Mouse (Mus musculus): ENCODE measurements around the gene Edrf1. TPM values are rescaled to one million over a fixed set of nuclear protein-coding genes. Genes with fewer than 3 reads are reported as not detected.

Gene Edrf1
- polyA plus RNA-seq, 1 experiment = 23.3 TPM

GRCm38 (mm10) chr7:133720616-133721015 lies 83.3 kb downstream of the Edrf1 start:
- Histone ChIP-seq H3K4me1 (ENCODE audit: control insufficient read depth, insufficient read depth, low read length) (no peaks in the 10 kb centered on the region), H3K4me3 (replicated peaks; ENCODE audit: control insufficient read depth, low read depth, low read length) (no peak overlapping the region), H3K27ac (ENCODE audit: control insufficient read depth, insufficient read depth, low read depth, low read length, poor library complexity) (no peak overlapping the region)
- WGBS = 92% methylated on average over 11 of the region's 11 CpGs
- TF ChIP-seq CTCF (IDR thresholded peaks at IDR 0.05; ENCODE audit: control insufficient read depth, insufficient read depth, low read length) (no peak), POLR2A (IDR thresholded peaks at IDR 0.05; ENCODE audit: borderline replicate concordance, control insufficient read depth, low read depth, low read length) (no peak)

Other genes with a start within 250 kb of the Edrf1 start
- gene Tex36, start 35.4 kb upstream of the Edrf1 start, polyA plus RNA-seq (2011; ENCODE audit: insufficient read depth, insufficient read length, low replicate concordance, missing spikeins) = not detected in 2 replicates
- not detected in 2 replicates for gene Mmp21, start 42.5 kb downstream of the Edrf1 start, polyA plus RNA-seq (2011; ENCODE audit: insufficient read depth, insufficient read length, low replicate concordance, missing spikeins)
- gene Bccip, start 71.8 kb downstream of the Edrf1 start, polyA plus RNA-seq (2011; ENCODE audit: insufficient read depth, insufficient read length, low replicate concordance, missing spikeins) = 139 and 202 TPM in 2 replicates
- 95.2 and 112 TPM in 2 replicates for gene Uros, start 72.5 kb downstream of the Edrf1 start, polyA plus RNA-seq (2011; ENCODE audit: insufficient read depth, insufficient read length, low replicate concordance, missing spikeins)
- gene Fank1, start 139.3 kb downstream of the Edrf1 start, polyA plus RNA-seq (2011; ENCODE audit: insufficient read depth, insufficient read length, low replicate concordance, missing spikeins) = not detected in 2 replicates
- gene Dhx32, start 145.2 kb downstream of the Edrf1 start, polyA plus RNA-seq (2011; ENCODE audit: insufficient read depth, insufficient read length, low replicate concordance, missing spikeins) = 3.2 and 6.8 TPM in 2 replicates